Mouse (Mus musculus) cerebral cortex, adult 2 months (tissue): Measurements from ENCODE around the gene Ggct.

ENCODE experiments used
- WGBS: fragments of 180-500 bp; shearing (Covaris S2); methylation state at CpG from one replicate; pipeline ENCODE4 v1.1.7; 2018; 5-methylcytosine and 5-hydroxymethylcytosine counted together

Ggct gene

GRCm38 (mm10) chr6:54948682-54949081 is 44.1 kb downstream of the Ggct start:
- 87% methylated on average over 5 of the region's 5 CpGs for WGBS

GRCm38 (mm10) chr6:54946241-54946953 is 46.4 kb downstream of the Ggct start:
- 77% methylated on average over 4 of the region's 4 CpGs for WGBS

DNA sequence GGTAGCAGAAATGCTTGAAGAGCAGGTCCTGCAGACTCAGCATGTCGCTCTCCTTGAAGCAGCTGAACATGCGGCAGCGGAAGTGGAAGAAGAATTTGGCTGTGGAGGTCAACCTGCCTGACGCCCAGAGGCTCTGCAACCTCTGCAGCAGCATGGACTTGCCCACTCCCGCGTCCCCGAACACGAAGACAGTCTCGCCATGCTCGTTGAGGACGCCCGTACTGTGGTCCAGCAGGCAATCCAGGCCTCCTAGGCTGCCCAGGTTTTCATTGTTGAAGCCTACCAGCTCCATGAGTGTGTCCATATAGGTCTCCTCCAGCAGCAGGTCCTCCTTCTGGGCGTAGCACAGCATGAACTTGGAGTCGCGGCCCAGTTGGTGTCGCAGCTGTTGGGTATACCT is 48.2 kb downstream of the Ggct start:
- WGBS: 91% methylated on average over 16 of the region's 16 CpGs

GRCm38 (mm10) chr6:54943753-54944152 is 49.0 kb downstream of the Ggct start:
- 69% methylated on average over 24 of the region's 24 CpGs for WGBS

GRCm38 (mm10) chr6:54943292-54943691 is 49.5 kb downstream of the Ggct start:
- WGBS: 86% methylated on average over 16 of the region's 16 CpGs

- 92% methylated on average over 6 of the region's 6 CpGs for WGBS
These were observed 51.6 kb downstream of the Ggct start for GRCm38 (mm10) chr6:54941149-54941548.

DNA sequence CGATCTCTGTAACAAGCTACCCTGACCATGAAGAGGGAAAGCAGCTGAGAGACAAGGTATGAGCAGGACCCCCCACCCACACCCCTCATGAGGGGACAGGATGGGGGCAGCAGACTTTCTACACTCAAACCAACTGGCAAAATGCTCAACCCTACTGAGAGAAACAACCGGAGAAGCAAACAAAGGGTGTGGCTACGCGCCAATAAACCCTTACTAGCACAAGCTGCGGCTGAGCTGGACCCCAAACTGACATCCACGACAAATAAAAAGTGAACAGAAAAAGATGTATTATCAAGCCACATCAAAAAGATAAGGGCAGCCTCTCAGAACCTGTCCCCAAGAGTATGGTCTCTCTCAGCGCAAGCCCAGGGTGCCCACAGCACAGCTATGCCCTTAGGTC is 52.6 kb downstream of the Ggct start:
- WGBS: 62% methylated on average over 7 of the region's 7 CpGs

GRCm38 (mm10) chr6:54939631-54940030 is 53.1 kb downstream of the Ggct start:
- 54% methylated on average over 4 of the region's 4 CpGs for WGBS

DNA sequence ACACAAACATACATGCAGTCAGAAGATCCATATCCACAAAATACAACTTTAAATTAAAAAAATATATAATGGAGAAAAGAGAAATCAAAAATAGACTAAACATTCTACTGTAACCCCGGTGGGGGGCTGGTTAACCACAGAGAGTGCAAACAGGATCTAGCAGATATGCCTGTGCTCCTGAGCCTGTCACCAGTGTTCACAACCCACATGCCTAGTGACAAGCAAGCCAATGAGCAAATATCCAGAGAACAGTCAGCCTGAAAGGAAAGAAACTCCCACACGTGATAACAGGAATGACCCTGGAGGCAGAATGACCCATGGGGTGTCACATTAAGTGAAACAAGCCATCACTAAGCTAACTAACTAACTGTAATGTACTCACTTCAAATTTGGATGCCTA is 56.3 kb downstream of the Ggct start:
- WGBS: 91% methylated on average over 2 of the region's 2 CpGs

DNA sequence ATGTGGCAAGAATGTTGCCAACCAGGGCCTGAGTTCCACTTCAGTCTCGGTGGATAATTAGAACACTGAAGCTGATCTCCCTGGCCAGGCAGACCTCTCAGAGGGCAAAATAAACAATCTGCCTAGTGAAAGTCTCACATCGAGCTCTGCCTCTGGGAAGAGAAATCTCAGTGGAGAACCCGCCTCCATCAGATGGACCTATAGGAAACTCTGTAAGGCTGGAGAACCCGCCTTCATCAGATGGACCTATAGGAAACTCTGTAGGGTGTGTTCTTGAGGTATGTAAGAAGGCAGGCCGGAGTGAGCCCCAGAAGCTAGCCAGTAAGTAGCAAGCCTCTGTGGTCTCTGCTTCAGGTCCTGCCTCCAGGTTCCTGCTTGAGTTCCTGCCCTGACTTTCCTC is 57.8 kb downstream of the Ggct start:
- WGBS: 86% methylated on average over 5 of the region's 5 CpGs

GRCm38 (mm10) chr6:54934313-54934712 is 58.4 kb downstream of the Ggct start:
- 95% methylated on average over 8 of the region's 8 CpGs for WGBS

DNA sequence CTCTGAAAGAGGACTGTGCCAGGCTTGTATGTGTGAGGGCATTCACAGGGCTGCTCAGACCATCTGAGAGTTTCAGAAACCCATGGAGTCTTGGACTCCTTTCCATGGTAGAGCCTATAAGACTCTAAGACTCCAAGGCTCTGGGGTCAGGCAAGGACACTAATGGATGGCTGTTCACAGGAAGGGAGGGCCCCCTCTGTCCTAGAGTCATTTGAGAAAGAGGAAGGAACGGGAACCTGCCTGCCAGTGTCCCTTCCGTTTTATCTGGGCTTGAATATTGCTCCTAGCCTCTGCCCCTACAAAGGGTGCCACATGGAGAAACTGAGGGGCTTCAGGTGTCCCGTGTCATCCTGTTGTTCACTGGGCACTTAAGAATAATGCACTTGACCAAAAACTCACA is 58.9 kb downstream of the Ggct start:
- 63% methylated on average over 3 of the region's 3 CpGs for WGBS

DNA sequence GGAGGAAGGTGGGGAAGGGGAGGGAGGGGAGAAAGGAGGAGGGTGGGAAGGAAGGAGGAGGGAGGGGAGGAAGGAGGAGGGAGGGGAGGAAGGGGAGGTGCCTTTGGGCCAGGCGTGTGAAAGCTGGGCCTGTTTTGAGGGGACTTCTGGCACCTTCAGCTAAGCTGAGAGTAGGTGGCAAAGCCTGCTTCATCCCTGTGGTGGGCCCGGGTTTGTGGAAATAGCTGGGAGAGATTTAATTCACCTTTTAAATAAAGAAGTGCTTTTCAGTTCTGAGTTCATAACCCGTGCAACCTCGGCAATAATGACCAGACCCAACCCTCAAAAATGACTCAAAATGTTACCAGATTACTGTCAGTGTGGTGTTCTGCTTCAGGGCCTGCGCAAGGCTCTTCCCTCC is 59.5 kb downstream of the Ggct start:
- WGBS: 83% methylated on average over 5 of the region's 5 CpGs
